Mouse (Mus musculus): Measurements from ENCODE around the gene Atg4d. TPM values are rescaled to one million over a fixed set of nuclear protein-coding genes. Genes with fewer than 3 reads are reported as not detected.
"Not testable (repeated sequence)": the region's sequence is repeated elsewhere in the genome, so short reads cannot be mapped to it uniquely, and the experiment has no call there.

Gene Atg4d
- total RNA-seq, 2 experiments from 2014 or later = 38.8 to 40.9 TPM

- no peak for DNase-seq
These were observed 49.5 kb downstream of the Atg4d start for GRCm38 (mm10) chr9:21314367-21315140.

- DNase-seq = no peak
These were observed 50.3 kb downstream of the Atg4d start for GRCm38 (mm10) chr9:21315421-21315820.

- no peak for DNase-seq
These were observed 51.6 kb downstream of the Atg4d start for GRCm38 (mm10) chr9:21316696-21317095.

- DNase-seq = no peak
These were observed 53.7 kb downstream of the Atg4d start for GRCm38 (mm10) chr9:21318792-21319191.

- no peak for DNase-seq
These were observed 54.4 kb downstream of the Atg4d start for GRCm38 (mm10) chr9:21319503-21319902.

- DNase-seq = no peak
These were observed 55.2 kb downstream of the Atg4d start for GRCm38 (mm10) chr9:21320280-21320618.

GRCm38 (mm10) chr9:21320619-21321512, 55.8 kb downstream of the Atg4d start, which contains the start of gene Slc44a2:
Slc44a2 (plus strand) TSS chr9:21320698.
- DNase-seq = peak; percentile 80 to 81

- peak in 1 of 2 experiments; percentile 23 for DNase-seq
These were observed 56.4 kb downstream of the Atg4d start for GRCm38 (mm10) chr9:21321513-21321835.

DNA sequence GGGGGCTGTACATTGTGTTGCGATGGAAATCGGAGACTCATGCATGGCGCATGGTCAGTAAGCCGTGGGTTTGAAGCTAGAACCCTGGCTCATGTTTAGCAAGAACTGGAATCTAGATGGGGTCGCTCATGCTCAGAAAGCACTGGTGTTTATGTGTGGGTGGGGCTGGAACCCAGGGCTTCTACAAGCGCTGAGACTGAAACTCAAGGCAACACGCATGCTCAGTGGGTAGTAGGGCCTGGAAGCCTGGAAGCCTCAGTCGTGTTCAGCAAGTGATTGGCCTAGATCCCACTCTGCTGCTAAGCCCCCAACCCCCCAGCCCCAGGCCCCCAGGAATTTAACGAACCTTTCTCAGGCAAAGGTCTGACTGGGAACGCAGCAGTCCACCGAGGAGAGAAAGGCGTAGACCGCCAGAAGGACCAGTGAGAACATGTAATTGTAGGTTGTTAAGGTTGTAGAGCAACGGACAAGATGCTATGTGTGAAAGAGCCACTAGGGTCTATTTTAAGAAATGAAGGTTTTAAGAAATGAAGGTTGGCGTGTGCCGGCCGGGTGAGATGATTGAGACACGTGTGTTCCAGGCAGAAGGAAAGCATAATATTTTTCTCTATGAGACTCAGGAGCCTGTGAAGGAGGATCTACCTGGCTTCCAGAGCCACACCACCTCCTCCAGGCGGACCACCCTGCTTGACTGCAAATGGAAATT, 57.3 kb downstream of the Atg4d start:
- no peak for DNase-seq

- DNase-seq = not testable (repeated sequence)
These were observed 57.8 kb downstream of the Atg4d start for GRCm38 (mm10) chr9:21322917-21323297.

GRCm38 (mm10) chr9:21324269-21324668, 59.2 kb downstream of the Atg4d start:
- DNase-seq = no peak

Other genes with a start within 250 kb of the Atg4d start
- gene Icam1, start 249.3 kb upstream of the Atg4d start, total RNA-seq (2021) = 1 to 10 TPM; 1.9 to 3.6 TPM
- 1 to 10 TPM in 1 of 2 experiments, under 1 TPM in 1; 0.63 to 1.2 TPM for gene Icam4, start 235.9 kb upstream of the Atg4d start, total RNA-seq (2021)
- 100 to 1,000 TPM; 360 to 373 TPM for gene Icam5, start 233.2 kb upstream of the Atg4d start, total RNA-seq (2021)
- gene Zglp1, start 198.2 kb upstream of the Atg4d start, total RNA-seq (2021) = not detected
- 1 to 10 TPM; 2.5 to 2.9 TPM for gene Gm49373, start 192.2 kb upstream of the Atg4d start, total RNA-seq (2021)
- gene Fdx1l, start 191.7 kb upstream of the Atg4d start, total RNA-seq (2021) = 10 to 100 TPM; 56.0 to 64.5 TPM
- gene Gm38431, start 173.3 kb upstream of the Atg4d start, total RNA-seq (2021) = 1 to 10 TPM; 4.8 to 5.0 TPM
- 10 to 100 TPM; 29.9 to 31.5 TPM for gene Raver1, start 173.3 kb upstream of the Atg4d start, total RNA-seq (2021)
- gene Tyk2, start 134.1 kb upstream of the Atg4d start, total RNA-seq (2021) = 10 to 100 TPM; 14.6 to 18.0 TPM
- 100 to 1,000 TPM; 142 to 150 TPM for gene Cdc37, start 115.3 kb upstream of the Atg4d start, total RNA-seq (2021)
- 10 to 100 TPM; 84.2 to 86.8 TPM for gene Pde4a, start 99.6 kb upstream of the Atg4d start, total RNA-seq (2021)
- 10 to 100 TPM; 57.2 to 58.1 TPM for gene Keap1, start 25.9 kb upstream of the Atg4d start, total RNA-seq (2021)
- 10 to 100 TPM; 11.1 to 11.2 TPM for gene S1pr5, start 16.9 kb upstream of the Atg4d start, total RNA-seq (2021)
- 10 to 100 TPM; 48.1 to 50.2 TPM for gene Kri1, start 22.7 kb downstream of the Atg4d start, total RNA-seq (2021)
- gene Cdkn2d, start 26.1 kb downstream of the Atg4d start, total RNA-seq (2021) = 10 to 100 TPM; 53.0 to 62.9 TPM
- under 1 TPM; 0.35 to 0.57 TPM for gene Ap1m2, start 47.0 kb downstream of the Atg4d start, total RNA-seq (2021)
- 10 to 100 TPM; 49.6 to 56.3 TPM for gene Slc44a2, start 55.4 kb downstream of the Atg4d start, total RNA-seq (2021)
- gene Ilf3, start 102.6 kb downstream of the Atg4d start, total RNA-seq (2021) = 100 to 1,000 TPM in 1 of 2 experiments, 10 to 100 TPM in 1; 80.8 to 107 TPM
- gene Qtrt1, start 146.5 kb downstream of the Atg4d start, total RNA-seq (2021) = 10 to 100 TPM; 36.6 to 44.2 TPM
- gene Dnm2, start 159.6 kb downstream of the Atg4d start, total RNA-seq (2021) = 10 to 100 TPM; 58.1 to 70.6 TPM
- 10 to 100 TPM; 10.6 to 11.4 TPM for gene Tmed1, start 245.0 kb downstream of the Atg4d start, total RNA-seq (2021)